In the genomic region with DNA sequence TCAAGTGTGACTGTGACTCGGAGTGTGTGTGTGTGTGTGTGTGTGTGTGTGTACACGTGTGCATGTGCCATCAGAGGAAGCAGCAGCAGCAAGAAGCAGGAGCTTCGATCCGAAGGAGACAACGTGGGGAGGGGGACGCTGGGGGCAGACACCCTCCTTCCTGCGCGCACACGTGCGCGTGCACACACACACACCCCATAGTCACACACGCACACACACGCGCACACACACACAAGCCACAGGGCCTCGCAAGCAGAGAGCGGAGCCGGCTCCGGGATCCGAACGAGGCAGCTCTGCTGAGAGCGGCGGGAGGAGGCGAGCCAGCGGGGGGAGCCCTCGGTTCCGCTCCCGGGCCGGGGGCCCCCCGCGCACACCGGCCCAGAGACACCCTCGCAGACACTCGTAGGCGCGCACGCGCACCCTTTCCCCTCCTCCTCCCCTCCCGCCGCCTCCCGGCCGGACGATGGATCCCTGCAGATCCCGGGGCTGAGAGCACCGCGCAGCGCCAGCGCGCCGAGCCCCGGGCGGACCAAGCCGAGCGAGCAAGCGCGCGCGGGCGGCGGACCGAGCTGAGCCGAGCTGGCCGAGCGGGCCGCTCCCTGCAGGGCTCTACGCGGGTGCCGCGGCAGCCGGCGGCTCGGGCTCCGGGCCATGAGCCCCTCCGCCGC, we compare ENCODE assay signal across 8 mouse cellular contexts. TPM values are rescaled to one million over a fixed set of nuclear protein-coding genes. Genes with fewer than 3 reads are reported as not detected.
DNase-seq lines count a peak whose midpoint lies in the region; ATAC-seq and TF ChIP-seq lines count a peak whose summit lies in the region.

A gene (plus strand): TSS at position 215 of the 668 bp plus-strand sequence.

- no peaks in the 10 kb centered on the region for H3K9me3 ChIP-seq in hindbrain, embryonic 15.5 days

- H3K27ac ChIP-seq in hindbrain, embryonic 15.5 days (replicated peaks), result peak within 1 kb of the TSS; percentile 93
- H3K27ac ChIP-seq in left cerebral cortex, adult 2 months, result peak within 1 kb of the TSS; percentile 89

- H3K9ac ChIP-seq in hindbrain, embryonic 15.5 days, result peak within 1 kb of the TSS; percentile 93

- in situ Hi-C loops in Patski (cut with MboI; ENCODE audit: low pct_unique_long_range_greater_than_20kb), result no loop called here

- WGBS in hindbrain, embryonic 15.5 days, result 2% methylated on average over 31 of the region's 74 CpGs

- TF ChIP-seq CTCF in Patski (IDR thresholded peaks at IDR 0.05), result no peak
- TF ChIP-seq CTCF in left cerebral cortex, adult 2 months (IDR thresholded peaks at IDR 0.05), result no peak; the same call in none of the 2 replicates

- CTCF ChIA-PET in Patski (lab: Charles Lee), result interaction anchor here (1.3 to 9.1 kb wide), 5 partner anchors 11 to 175 kb away, joined by 5 to 66 read pairs (median 6); a partner anchor contains a TSS

- intact Hi-C loops in left cerebral cortex, adult 2 months (cut with DNase I), result loop anchor here (2.0 kb wide), 1 partner anchor 173 kb away; no protein-coding TSS in a partner anchor

- H3K4me2 ChIP-seq in hindbrain, embryonic 15.5 days, result peak within 1 kb of the TSS; percentile 72

- DNase-seq in Patski (ENCODE audit: low read depth, low spot score), result no peak
- DNase-seq in cerebellum, adult 9-11 months, result peak; percentile 87
- DNase-seq in gastrocnemius, adult 18-20 months (ENCODE audit: low spot score), result peak; percentile 41
- DNase-seq in left cerebral cortex, adult 2 months (ENCODE audit: extremely low spot score in 1 of 2, low spot score in 2 of 2), result peak; percentile 75 to 77
- DNase-seq in lung, postnatal 36 days, result peak; percentile 66
- peak; percentile 80 for DNase-seq in right cerebral cortex, postnatal 25 days
- DNase-seq in c-Kit-positive CD71-positive TER-119-positive erythroid progenitor cells, embryonic 14.5 days (ENCODE audit: low spot score), result no peak

- POLR2A ChIA-PET in Patski (lab: Charles Lee), result interaction anchor here (0.6 to 1.0 kb wide), 2 partner anchors 64 to 171 kb away, joined by 3 to 4 read pairs; no protein-coding TSS in a partner anchor

- peak within 1 kb of the TSS; percentile 81 for H3K4me3 ChIP-seq in hindbrain, embryonic 15.5 days
- H3K4me3 ChIP-seq in left cerebral cortex, adult 2 months, result peak within 1 kb of the TSS; percentile 72

- no peaks in the 10 kb centered on the region for H3K36me3 ChIP-seq in hindbrain, embryonic 15.5 days

- H3K27me3 ChIP-seq in Patski, result peaks cover 9% of the 10 kb centered on the region
- H3K27me3 ChIP-seq in hindbrain, embryonic 15.5 days, result no peaks in the 10 kb centered on the region

- peak; percentile 36 for ATAC-seq in Patski
- peak; percentile 66 for ATAC-seq in hindbrain, embryonic 15.5 days (ENCODE audit: low FRiP score, low read depth)

- peaks cover 75% of the 10 kb centered on the region for H3K4me1 ChIP-seq in hindbrain, embryonic 15.5 days (replicated peaks)

RNA-seq across cellular contexts. Expression of the gene that starts here (rescaled TPM):
- polyA plus RNA-seq in Patski (2021), result 7.6 TPM
- total RNA-seq in gastrocnemius, adult 18-20 months (2021), result under 1 TPM in 1 of 2 experiments, not detected in 1; 0.11 TPM
- 58.1 and 63.6 TPM in 2 replicates for polyA plus RNA-seq in hindbrain, embryonic 15.5 days (2015; fragmentation: Nextera tagmentation; extraction: Ambion mirVana)
- 10 to 100 TPM; 66.7 to 81.0 TPM for total RNA-seq in left cerebral cortex, adult 2 months (2021)

Comparison
In these comparisons a context has a peak if more than half of its experiments do, and no peak if none do; other contexts are left out.
1. RNA of the gene that starts here (total RNA-seq): 66.7 to 81.0 TPM in left cerebral cortex, adult 2 months; 0.11 TPM in gastrocnemius, adult 18-20 months; every median in the first group is over 10 times any median in the second.
2. Peak in DNase-seq in gastrocnemius, adult 18-20 months; RNA of the gene not detected or under 1 TPM.
3. DNase-seq: peak in cerebellum, adult 9-11 months (single experiment), left cerebral cortex, adult 2 months (2 of 2), lung, postnatal 36 days (single experiment) and right cerebral cortex, postnatal 25 days (single experiment); none in Patski (single experiment) and c-Kit-positive CD71-positive TER-119-positive erythroid progenitor cells, embryonic 14.5 days (single experiment).